Mouse (Mus musculus) megakaryocyte, embryonic 14.5 days (primary cell): ENCODE measurements around the gene Col24a1.

ENCODE experiments used
- FLI1 ChIP-seq: IDR thresholded peaks from 2 replicates; pipeline ENCODE4 v1.6.1; 2012; ENCODE audit warnings: low read length, inconsistent platforms, mixed read lengths
- GATA1 ChIP-seq: IDR thresholded peaks from 3 replicates; pipeline ENCODE4 v1.6.1; 2012; ENCODE audit warnings: mixed read lengths, low read length, inconsistent platforms, borderline replicate concordance

DNA sequence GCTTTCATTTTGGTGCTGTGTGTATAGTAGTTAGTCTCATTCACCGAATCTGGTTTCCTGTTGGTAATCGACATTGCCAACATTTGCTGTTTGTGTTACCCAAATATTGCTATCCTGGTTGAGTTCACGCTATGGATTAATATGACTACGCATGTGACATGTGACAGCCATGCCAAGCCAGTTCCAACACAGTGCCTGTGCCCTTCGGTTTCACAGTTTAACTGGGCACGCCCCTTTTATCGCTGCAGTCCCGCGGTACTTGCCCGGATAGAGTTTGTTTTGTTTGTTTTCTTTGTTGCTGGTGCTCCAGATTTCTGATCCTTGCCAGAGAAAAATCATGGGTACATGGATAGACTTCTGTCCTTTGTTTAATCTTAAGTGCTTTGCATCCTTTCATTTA is 263.9 kb downstream of the Col24a1 start:
- TF ChIP-seq FLI1, result no peak
- TF ChIP-seq GATA1, result no peak
